Mouse (Mus musculus) MEL (cell line): Measurements from ENCODE around the gene Npr1.

ENCODE experiments used
- CTCF ChIP-seq, 3 experiments: IDR thresholded peaks in 2 of 3; conservative IDR thresholded peaks in 1 of 3; 2 replicates each; pipeline ENCODE4 v1.5.1; 2011 to 2012; ENCODE audit warnings: low read length in 3 of 3, low read depth in 2 of 3, mild to moderate bottlenecking in 2 of 3, improper control_type of control experiment in 1 of 3, inconsistent platforms in 1 of 3, mixed read lengths in 1 of 3, moderate library complexity in 1 of 3; ENCODE audit not compliant: control insufficient read depth in 1 of 3, insufficient read depth in 1 of 3, poor library complexity in 1 of 3, severe bottlenecking in 1 of 3
- EP300 ChIP-seq, 2 experiments: IDR thresholded peaks; 2 replicates each; pipeline ENCODE4 v1.6.1; 2011; ENCODE audit warnings: improper control_type of control experiment in 2 of 2, low read length in 2 of 2, low read depth in 1 of 2, mild to moderate bottlenecking in 1 of 2
- POLR2A ChIP-seq, 2 experiments: IDR thresholded peaks; 2 replicates each; pipeline ENCODE4 v1.6.1; 2011 to 2012; ENCODE audit warnings: low read length in 2 of 2, mild to moderate bottlenecking in 2 of 2, control low read depth in 1 of 2, improper control_type of control experiment in 1 of 2, low read depth in 1 of 2, moderate library complexity in 1 of 2; ENCODE audit not compliant: control insufficient read depth in 1 of 2, insufficient read depth in 1 of 2, poor library complexity in 1 of 2

DNA sequence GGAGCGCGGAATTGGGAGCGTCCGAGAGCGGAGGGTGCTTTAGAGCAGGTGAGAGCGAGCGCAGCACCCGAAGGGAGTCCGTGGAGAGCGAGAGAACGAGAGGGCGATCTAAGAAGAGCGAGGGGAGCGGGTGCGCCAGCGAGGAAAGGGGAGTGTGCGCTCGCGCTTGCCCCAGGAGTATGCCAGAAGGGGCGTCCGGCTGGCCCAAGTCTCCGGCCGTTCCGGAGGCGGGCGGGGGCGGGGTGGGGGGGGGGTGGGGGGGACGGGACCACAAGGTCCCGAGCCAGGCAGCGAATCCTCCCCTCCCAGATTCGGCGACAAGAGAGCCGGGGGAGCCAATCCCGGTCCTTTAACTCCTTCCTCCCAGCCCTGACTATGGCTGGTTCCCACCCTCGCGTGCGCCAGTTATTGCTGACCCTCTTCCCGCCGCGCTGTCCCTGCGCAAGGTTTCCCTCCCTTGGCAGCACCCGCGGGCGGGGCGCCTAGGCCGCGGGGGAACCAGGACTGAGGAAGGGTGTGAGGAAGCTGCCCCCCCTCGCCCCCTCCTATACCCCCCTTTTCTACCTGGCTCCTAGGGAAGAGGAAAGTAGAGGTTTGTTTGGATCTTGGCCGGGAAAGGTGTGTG, at the start of gene Npr1:
- no peak for TF ChIP-seq POLR2A (IDR thresholded peaks at IDR 0.05; ENCODE audit: control insufficient read depth in 1 of 2, insufficient read depth in 1 of 2, low read depth in 1 of 2, low read length in 2 of 2, poor library complexity in 1 of 2)
- TF ChIP-seq EP300 (IDR thresholded peaks at IDR 0.05; ENCODE audit: low read depth in 1 of 2, low read length in 2 of 2): no peak
- no peak for TF ChIP-seq CTCF (IDR thresholded peaks at IDR 0.05 in 2 of 3, conservative IDR thresholded peaks at IDR 0.05 in 1 of 3; ENCODE audit: control insufficient read depth in 1 of 3, insufficient read depth in 1 of 3, low read depth in 2 of 3, low read length in 3 of 3, poor library complexity in 1 of 3, severe bottlenecking in 1 of 3)
